Mouse (Mus musculus) CD4-positive, CD25-positive, alpha-beta regulatory T cell, adult 2 months (primary cell): Measurements from ENCODE around the gene Lrrc18.

Source experiments
- DNase-seq: peaks from one replicate; pipeline ENCODE4 v3.0.0-alpha.2; 2012; ENCODE audit warnings: low read depth, low spot score

Gene Lrrc18

DNA sequence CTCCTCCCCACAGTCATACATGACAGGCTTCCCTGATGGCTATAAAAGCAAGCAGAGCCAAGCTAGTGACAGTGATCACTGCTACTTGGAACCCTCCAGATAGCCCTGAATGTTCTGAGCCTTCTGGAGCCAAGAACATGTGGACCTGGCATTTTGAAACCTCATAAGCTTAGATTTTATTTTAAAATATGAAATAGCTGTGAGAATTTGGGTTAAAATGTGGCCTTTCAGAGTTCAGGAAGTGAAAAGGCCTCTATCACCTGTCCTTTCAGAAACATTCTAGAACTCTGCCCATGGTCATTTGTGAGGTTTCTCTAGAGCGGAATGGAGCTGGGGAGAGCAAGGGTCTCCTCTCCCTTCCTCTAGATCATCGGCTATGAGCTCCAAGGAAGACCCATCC is at the start of gene Lrrc18:
Lrrc18 (plus strand) TSS at position 301 of the 400 bp plus-strand sequence.
- DNase-seq: no peak

- no peak for DNase-seq
These were observed 43.7 kb upstream of the Lrrc18 start for GRCm38 (mm10) chr14:32947512-32947911.

DNA sequence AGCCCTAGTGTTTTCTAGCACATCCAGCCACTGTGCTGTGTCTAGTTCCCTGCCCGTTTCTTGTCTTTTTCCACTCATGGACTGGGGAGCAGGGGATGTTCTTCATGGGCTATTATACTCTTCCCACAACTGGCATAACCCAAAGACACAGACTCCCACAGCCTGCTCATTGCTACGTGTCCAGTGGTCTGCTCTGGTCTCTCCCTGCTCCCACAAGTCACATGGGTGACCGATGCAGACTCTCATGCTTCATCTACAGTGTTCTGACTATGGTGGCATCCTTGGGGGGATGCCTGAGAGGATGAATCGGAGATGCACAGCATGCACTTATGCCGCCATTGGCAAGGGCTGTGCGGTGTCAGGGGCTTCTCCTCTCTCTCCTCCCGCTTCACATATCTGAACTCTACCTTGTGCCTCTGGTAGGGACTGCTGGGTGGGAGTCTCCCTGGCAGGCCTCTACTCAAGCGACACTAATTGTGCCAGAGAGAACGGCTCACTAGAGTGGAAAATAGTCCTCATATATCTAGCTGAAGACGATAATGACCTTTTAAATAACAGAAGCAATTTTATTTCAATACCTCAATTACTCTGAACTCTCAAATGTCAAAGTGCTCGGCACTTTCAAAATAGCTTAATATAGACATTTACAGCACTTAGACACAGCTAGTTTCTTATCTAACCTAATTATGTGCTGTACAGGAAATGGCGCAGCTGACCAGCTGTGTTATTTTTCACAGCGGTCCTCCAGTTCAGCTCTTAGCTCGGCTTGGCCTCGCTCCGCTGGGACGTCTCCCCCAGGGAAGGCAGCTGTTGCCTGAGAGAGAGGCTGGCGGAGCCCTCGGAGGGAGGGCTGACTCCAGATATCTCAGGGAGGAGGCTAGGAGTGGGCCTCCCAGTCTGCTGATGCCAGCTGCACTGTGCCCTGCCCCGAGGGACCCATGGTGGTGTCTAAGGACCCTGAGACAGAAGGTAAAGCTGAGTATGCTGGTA is 40.6 kb upstream of the Lrrc18 start:
- DNase-seq: no peak

- DNase-seq: no peak
These were observed 34.7 kb upstream of the Lrrc18 start for GRCm38 (mm10) chr14:32956486-32956885.

DNA sequence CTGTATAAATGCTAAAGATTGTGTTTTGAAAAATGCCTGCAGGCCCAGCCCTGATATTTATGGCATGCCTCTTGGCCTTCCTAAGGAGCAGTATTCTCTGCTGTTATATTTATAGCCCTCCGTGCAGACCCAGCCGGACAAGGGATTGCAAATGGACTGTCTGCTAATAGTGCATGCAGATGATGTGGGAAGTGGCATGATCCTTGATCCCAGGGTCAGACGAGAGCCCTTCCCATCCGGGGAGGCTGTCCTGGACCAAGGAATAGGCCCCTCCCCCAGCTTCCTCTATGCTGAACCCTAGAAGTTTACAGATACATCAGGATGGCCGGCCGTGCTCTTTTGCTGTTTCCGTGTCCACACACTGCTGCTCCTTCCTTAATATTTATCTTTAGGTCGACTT is 32.5 kb upstream of the Lrrc18 start:
- no peak for DNase-seq

- DNase-seq: peak; percentile 65
These were observed 30.7 kb upstream of the Lrrc18 start for GRCm38 (mm10) chr14:32960481-32960880.

DNA sequence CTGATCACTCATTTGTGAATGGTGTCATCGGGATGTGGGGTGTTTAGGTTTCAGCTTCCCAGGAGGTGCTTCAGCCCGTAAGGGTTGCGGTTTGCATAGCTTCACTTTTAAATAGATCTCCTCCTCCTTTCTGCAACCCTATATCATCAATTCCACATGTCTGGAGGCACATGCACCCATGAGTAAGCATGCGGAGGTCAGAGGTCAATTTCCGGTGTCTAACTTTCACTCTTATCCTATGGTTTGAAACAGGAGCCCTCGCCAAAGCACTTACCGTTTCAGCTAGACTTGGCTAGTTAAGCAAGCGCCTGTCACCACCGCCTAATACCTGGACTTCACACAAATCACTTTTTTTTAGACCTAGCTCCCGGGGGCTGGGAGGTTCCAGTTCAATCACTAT is 26.4 kb upstream of the Lrrc18 start:
- no peak for DNase-seq

GRCm38 (mm10) chr14:32970700-32971099 is 20.5 kb upstream of the Lrrc18 start:
- no peak for DNase-seq

- DNase-seq: no peak
These were observed 6.9 kb upstream of the Lrrc18 start for GRCm38 (mm10) chr14:32984176-32984738.

DNA sequence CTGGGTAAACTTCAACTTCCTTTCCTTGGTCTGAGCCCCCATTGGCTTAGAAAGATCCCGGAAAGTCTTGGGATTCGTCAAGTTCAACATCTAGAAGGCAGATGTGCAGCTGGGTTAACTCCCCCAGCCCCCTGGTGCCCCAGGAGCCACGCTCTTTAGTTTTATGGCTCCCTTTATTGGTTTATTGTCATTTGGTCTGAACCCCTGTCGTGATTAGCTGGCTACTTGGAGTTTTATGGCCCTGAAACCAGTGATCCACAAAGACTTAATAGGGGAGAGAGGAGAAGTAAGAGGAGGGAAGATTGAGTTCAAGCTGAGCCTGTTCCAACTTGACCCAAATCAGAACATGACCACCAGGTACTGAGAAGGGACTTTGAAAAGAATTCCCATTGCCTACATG is 4.5 kb upstream of the Lrrc18 start:
- DNase-seq: no peak

- DNase-seq: no peak
These were observed 3.9 kb downstream of the Lrrc18 start for GRCm38 (mm10) chr14:32994954-32995636.

DNA sequence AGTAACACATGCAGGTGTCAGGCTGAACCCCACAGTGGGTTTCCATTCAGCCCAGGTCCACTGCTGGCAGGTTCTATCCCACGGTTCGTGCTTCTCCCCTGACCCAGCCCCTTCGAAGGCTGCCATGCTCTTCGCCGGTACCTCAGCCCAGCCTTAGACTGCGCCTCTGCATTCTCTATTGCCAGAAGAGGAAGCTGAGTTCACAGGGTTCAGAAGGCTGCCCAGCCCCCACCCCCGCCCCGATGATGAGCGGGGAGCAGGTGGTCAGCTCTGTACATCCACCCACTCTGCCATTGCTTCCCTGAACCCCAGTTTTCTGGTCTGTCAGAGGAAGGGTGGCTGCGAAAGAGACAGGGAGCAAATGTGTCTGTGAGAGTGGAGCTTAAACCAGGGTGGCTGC is 8.3 kb downstream of the Lrrc18 start:
- DNase-seq: no peak

GRCm38 (mm10) chr14:33000112-33000979 is 9.2 kb downstream of the Lrrc18 start:
- no peak for DNase-seq

DNA sequence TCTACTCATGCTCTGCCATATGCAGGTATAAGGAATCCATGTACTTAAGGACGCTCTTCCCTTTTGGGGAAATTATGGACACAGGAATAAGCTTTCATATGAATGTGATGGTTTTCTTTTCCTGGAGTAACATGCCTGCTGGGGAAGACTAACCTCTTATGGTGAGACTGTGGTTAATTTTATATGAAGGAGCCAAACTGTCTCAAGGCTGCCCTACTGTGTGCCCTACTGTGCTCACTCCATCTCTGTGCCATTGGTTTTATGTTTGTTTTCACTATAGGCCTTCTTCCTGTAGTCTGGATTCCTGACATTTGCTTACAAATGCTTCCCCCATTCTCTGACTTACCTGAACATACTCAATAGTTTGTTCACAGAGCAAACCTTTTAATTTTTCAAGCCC is 13.9 kb downstream of the Lrrc18 start:
- DNase-seq: no peak

DNA sequence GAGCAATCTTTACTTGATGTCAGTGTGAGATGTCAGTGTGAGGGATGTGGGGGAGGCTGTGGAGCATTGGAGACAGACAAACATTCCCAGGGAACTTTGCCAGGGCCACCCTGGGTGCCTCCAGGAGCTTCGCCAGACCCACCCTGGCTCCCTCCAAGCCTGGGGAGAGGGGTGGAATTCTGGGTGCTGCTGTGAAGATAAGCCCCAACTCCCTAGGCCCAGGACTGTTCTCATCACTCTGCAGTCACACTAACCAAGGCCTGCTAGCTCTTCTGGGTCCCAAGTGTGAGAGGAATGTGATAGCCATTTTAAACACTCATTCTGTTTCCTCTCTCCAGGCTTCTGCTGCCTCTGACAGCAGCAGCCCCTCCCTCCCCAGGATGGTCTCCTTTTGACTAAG is 16.5 kb downstream of the Lrrc18 start:
- DNase-seq: no peak

GRCm38 (mm10) chr14:33019050-33019449 is 27.9 kb downstream of the Lrrc18 start:
- DNase-seq: no peak

DNA sequence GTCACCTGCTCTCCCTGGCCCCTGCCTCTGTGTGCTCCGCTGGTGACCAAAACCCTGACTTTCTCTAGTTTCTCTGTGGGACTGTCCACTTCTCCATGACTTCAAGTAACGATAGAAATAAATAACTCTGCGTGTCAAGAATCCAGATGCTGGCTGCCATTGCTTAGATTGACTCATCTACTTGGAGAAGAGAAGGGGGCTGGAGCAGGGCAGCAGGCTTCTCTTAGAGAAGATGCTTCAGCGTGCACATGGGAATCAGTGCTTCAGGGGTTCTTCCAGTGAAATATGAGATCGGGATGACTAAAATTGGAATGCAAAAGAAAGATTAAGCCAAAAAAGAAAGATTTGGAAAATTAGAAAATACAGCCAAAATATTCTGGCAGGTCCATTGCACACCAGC is 28.4 kb downstream of the Lrrc18 start:
- no peak for DNase-seq

- DNase-seq: no peak
These were observed 39.7 kb downstream of the Lrrc18 start for GRCm38 (mm10) chr14:33030849-33031248.

- peak; percentile 2 for DNase-seq
These were observed 42.2 kb downstream of the Lrrc18 start for GRCm38 (mm10) chr14:33033424-33033823.

DNA sequence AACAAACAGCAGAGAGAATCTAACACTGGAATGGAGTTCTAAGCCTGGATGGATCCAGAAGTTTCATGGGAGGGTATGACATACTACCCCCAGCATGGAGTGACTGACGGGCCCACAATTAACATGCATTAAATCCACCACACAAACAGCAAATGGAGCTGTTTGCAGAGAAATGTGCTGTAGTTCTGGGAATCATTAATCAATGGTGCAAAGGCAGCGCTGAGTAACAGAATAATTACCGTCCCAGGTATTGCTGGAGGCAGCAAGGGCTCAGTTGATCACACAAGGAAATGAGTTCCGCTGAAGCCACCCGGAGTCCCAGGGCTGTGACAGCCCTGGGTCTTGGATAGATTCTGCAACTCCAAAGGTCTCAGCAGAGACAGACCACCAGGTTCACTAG is 44.2 kb downstream of the Lrrc18 start:
- DNase-seq: no peak

GRCm38 (mm10) chr14:33036811-33037210 is 45.6 kb downstream of the Lrrc18 start:
- DNase-seq: no peak
